ENCODE assay signal across 18 mouse cellular contexts in the genomic region with DNA sequence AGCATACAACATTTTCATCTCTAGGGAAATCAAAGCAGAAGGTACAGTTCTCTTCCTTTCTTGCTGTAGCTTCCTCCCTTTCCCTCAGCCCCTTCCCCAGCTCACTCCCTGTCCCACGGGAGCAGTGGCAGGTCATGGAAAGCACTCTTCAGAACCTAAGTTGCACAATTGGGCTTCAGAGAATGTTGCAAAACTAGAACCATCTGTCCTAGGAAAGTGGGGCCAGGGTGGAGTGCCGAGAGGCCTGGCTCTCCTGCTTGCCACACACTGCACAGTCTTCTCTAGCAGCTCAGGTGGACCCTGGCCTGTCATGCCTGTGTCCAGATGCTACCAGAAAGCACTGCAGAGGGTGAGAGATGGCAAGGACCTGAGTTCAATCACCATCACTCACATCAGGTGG. TPM values are rescaled to one million over a fixed set of nuclear protein-coding genes. Genes with fewer than 3 reads are reported as not detected.
A peak's percentile ranks its signal among the peaks of the same experiment; 100 is the strongest.
DNase-seq lines count a peak whose midpoint lies in the region; ATAC-seq and TF ChIP-seq lines count a peak whose summit lies in the region.
"Had no signal": no experiment of that assay in that cellular context is flagged by ENCODE, and none has a peak within 500 bp of the region (broad histone marks: within the 10 kb centered on the region; RNA-seq: fewer than 3 reads in every experiment).

No protein-coding gene starts in this region.

- peaks cover 34% of the 10 kb centered on the region for H3K36me3 ChIP-seq in kidney, postnatal 0 days (ENCODE audit: insufficient read depth, low read length)
- H3K36me3 ChIP-seq in kidney, embryonic 14.5 days (ENCODE audit: control insufficient read depth, insufficient read depth, low read length) = peaks cover 44% of the 10 kb centered on the region
- H3K36me3 ChIP-seq in stomach, postnatal 0 days (ENCODE audit: control insufficient read depth, insufficient read depth, low read length) = peaks cover 15% of the 10 kb centered on the region; the same call in 1 of the 2 replicates
- H3K36me3 ChIP-seq: midbrain, embryonic 15.5 days had no signal

- no peaks in the 10 kb centered on the region for H3K27me3 ChIP-seq in kidney, postnatal 0 days (ENCODE audit: insufficient read depth, low read length)
- H3K27me3 ChIP-seq in kidney, embryonic 14.5 days (ENCODE audit: control insufficient read depth, insufficient read depth, low read length) = no peaks in the 10 kb centered on the region
- no peaks in the 10 kb centered on the region for H3K27me3 ChIP-seq in stomach, postnatal 0 days (ENCODE audit: control insufficient read depth, insufficient read depth, low read length)
- H3K27me3 ChIP-seq: heart, embryonic 15.5 days; limb, embryonic 13.5 days; midbrain, embryonic 15.5 days had no signal

- TF ChIP-seq CTCF in kidney, postnatal 0 days (IDR thresholded peaks at IDR 0.05; ENCODE audit: low read depth) = no peak
- TF ChIP-seq CTCF in stomach, postnatal 0 days (IDR thresholded peaks at IDR 0.05; ENCODE audit: low read depth) = no peak

- ATAC-seq in kidney, postnatal 0 days (replicated peaks; ENCODE audit: low FRiP score, low read depth) = no peak
- no peak for ATAC-seq in kidney, embryonic 14.5 days (ENCODE audit: low FRiP score, low TSS enrichment)
- no peak for ATAC-seq in stomach, postnatal 0 days (ENCODE audit: low FRiP score, low TSS enrichment)
- ATAC-seq in monocyte, adult 5-6 weeks (replicated peaks; ENCODE audit: insufficient number of reproducible peaks, low FRiP score, low TSS enrichment, poor library complexity, severe bottlenecking) = no peak
- no peak for ATAC-seq in frontal cortex, adult (ENCODE audit: low TSS enrichment)
- ATAC-seq: inflammation-experienced regulatory T-cells, adult 6 months; midbrain, embryonic 15.5 days had no signal

- no peak for TF ChIP-seq EP300 in stomach, postnatal 0 days (optimal IDR thresholded peaks at IDR 0.05)

- 0 out of 2 replicates have a peak overlapping the region, but pooled peaks have one; percentile 13 for H3K9ac ChIP-seq in kidney, postnatal 0 days (ENCODE audit: low read depth, low read length)
- no peak overlapping the region for H3K9ac ChIP-seq in kidney, embryonic 14.5 days (ENCODE audit: low read depth, low read length)
- no peak overlapping the region for H3K9ac ChIP-seq in stomach, postnatal 0 days (ENCODE audit: low read length)
- H3K9ac ChIP-seq: heart, embryonic 15.5 days; limb, embryonic 13.5 days; midbrain, embryonic 15.5 days had no signal

- no peak overlapping the region for H3K4me2 ChIP-seq in kidney, postnatal 0 days (ENCODE audit: low read length)
- H3K4me2 ChIP-seq in kidney, embryonic 14.5 days (replicated peaks; ENCODE audit: low read depth, low read length) = no peak overlapping the region
- H3K4me2 ChIP-seq in stomach, postnatal 0 days (replicated peaks; ENCODE audit: low read depth) = no peak overlapping the region
- H3K4me2 ChIP-seq: heart, embryonic 15.5 days; limb, embryonic 13.5 days; midbrain, embryonic 15.5 days had no signal

- 74% methylated on average over 2 of the region's 2 CpGs for WGBS in kidney, postnatal 0 days
- WGBS in kidney, embryonic 14.5 days = 79% methylated on average over 2 of the region's 2 CpGs
- 87% methylated on average over 2 of the region's 2 CpGs for WGBS in stomach, postnatal 0 days

- no peak overlapping the region for H3K27ac ChIP-seq in kidney, postnatal 0 days
- H3K27ac ChIP-seq in kidney, embryonic 14.5 days (ENCODE audit: low read depth, low read length) = no peak overlapping the region
- peak overlapping the region; percentile 86 for H3K27ac ChIP-seq in stomach, postnatal 0 days (replicated peaks)
- H3K27ac ChIP-seq: heart, embryonic 15.5 days; limb, embryonic 13.5 days; midbrain, embryonic 15.5 days had no signal

- H3K4me3 ChIP-seq in kidney, postnatal 0 days (replicated peaks; ENCODE audit: low read depth, low read length) = no peak overlapping the region
- H3K4me3 ChIP-seq in kidney, embryonic 14.5 days (ENCODE audit: low read length) = no peak overlapping the region
- no peak overlapping the region for H3K4me3 ChIP-seq in stomach, postnatal 0 days (ENCODE audit: low read depth, low read length)
- H3K4me3 ChIP-seq: heart, embryonic 15.5 days; limb, embryonic 13.5 days; midbrain, embryonic 15.5 days had no signal

- peak; percentile 45 for DNase-seq in adrenal gland, adult 8-10 months
- DNase-seq in adrenal gland, postnatal 25 days = no peak
- no peak for DNase-seq in kidney, postnatal 0 days (ENCODE audit: low spot score)
- DNase-seq in lung, postnatal 10 days = peak; percentile 48
- no peak for DNase-seq in stomach, postnatal 0 days (ENCODE audit: low spot score)
- DNase-seq: cerebellum, adult 11-12 months; cerebellum, postnatal 36 days; kidney, adult 8-10 months; kidney, postnatal 4 days; retina, postnatal 1 day had no signal

- peaks cover 4% of the 10 kb centered on the region; the same call in 1 of the 2 replicates for H3K4me1 ChIP-seq in kidney, postnatal 0 days (replicated peaks; ENCODE audit: insufficient read depth, low read length)
- peaks cover 6% of the 10 kb centered on the region; the same call in 1 of the 2 replicates for H3K4me1 ChIP-seq in kidney, embryonic 14.5 days (ENCODE audit: control insufficient read depth, insufficient read depth, low read length)
- no peaks in the 10 kb centered on the region for H3K4me1 ChIP-seq in stomach, postnatal 0 days (replicated peaks; ENCODE audit: control insufficient read depth, insufficient read depth)

- H3K9me3 ChIP-seq in kidney, postnatal 0 days (replicated peaks; ENCODE audit: low read length) = no peaks in the 10 kb centered on the region
- no peaks in the 10 kb centered on the region for H3K9me3 ChIP-seq in kidney, embryonic 14.5 days (ENCODE audit: control insufficient read depth, low read length)
- no peaks in the 10 kb centered on the region for H3K9me3 ChIP-seq in stomach, postnatal 0 days (ENCODE audit: control insufficient read depth, low read length)
- H3K9me3 ChIP-seq: heart, embryonic 15.5 days; limb, embryonic 13.5 days; midbrain, embryonic 15.5 days had no signal

RNA-seq across cellular contexts. Expression of a gene that starts 35.1 kb away (rescaled TPM):
- 100 to 1,000 TPM in 2 of 4 experiments, 10 to 100 TPM in 2; 83.6 to 110 (median 99.3) TPM for total RNA-seq in adrenal gland, adult 8-10 months (2022)
- total RNA-seq in adrenal gland, postnatal 25 days (2021) = 84.6 and 85.7 TPM in 2 replicates
- 27.0 and 30.0 TPM in 2 replicates for polyA plus RNA-seq in kidney, postnatal 0 days (2015; fragmentation: Nextera tagmentation; extraction: Ambion mirVana)
- 35.6 and 36.0 TPM in 2 replicates for polyA plus RNA-seq in kidney, embryonic 14.5 days (2014; fragmentation: Nextera tagmentation; extraction: Ambion mirVana)
- 15.5 and 17.0 TPM in 2 replicates for polyA plus RNA-seq in stomach, postnatal 0 days (2015; fragmentation: Nextera tagmentation; extraction: Ambion mirVana)
- total RNA-seq in monocyte, adult 5-6 weeks (2017) = 2.2 to 23.9 TPM (median 6.5 TPM) in 3 replicates

RNA-seq across cellular contexts. Expression of a gene that starts 49.3 kb away (rescaled TPM):
- 1 to 10 TPM; 2.5 to 4.2 (median 3.5) TPM for total RNA-seq in adrenal gland, adult 8-10 months (2022)
- total RNA-seq in adrenal gland, postnatal 25 days (2021) = 1.3 and 5.5 TPM in 2 replicates
- polyA plus RNA-seq in kidney, postnatal 0 days (2015; fragmentation: Nextera tagmentation; extraction: Ambion mirVana) = 0.68 and 0.79 TPM in 2 replicates
- polyA plus RNA-seq in kidney, embryonic 14.5 days (2014; fragmentation: Nextera tagmentation; extraction: Ambion mirVana) = 0.89 and 1.1 TPM in 2 replicates
- 0.53 and 0.64 TPM in 2 replicates for polyA plus RNA-seq in stomach, postnatal 0 days (2015; fragmentation: Nextera tagmentation; extraction: Ambion mirVana)
- total RNA-seq in monocyte, adult 5-6 weeks (2017) = not detected in 3 replicates
- total RNA-seq: granulocyte monocyte progenitor cell, adult 5-6 weeks had no signal

RNA-seq across cellular contexts. Expression of a gene that starts 53.6 kb away (rescaled TPM):
- total RNA-seq in adrenal gland, adult 8-10 months (2022) = 10 to 100 TPM; 52.9 to 78.0 (median 62.7) TPM
- total RNA-seq in adrenal gland, postnatal 25 days (2021) = 52.2 and 73.2 TPM in 2 replicates
- 9.8 and 11.3 TPM in 2 replicates for polyA plus RNA-seq in kidney, postnatal 0 days (2015; fragmentation: Nextera tagmentation; extraction: Ambion mirVana)
- 17.6 and 33.7 TPM in 2 replicates for polyA plus RNA-seq in kidney, embryonic 14.5 days (2014; fragmentation: Nextera tagmentation; extraction: Ambion mirVana)
- 5.5 and 7.9 TPM in 2 replicates for polyA plus RNA-seq in stomach, postnatal 0 days (2015; fragmentation: Nextera tagmentation; extraction: Ambion mirVana)
- 36.8 to 80.0 TPM (median 45.1 TPM) in 3 replicates for total RNA-seq in monocyte, adult 5-6 weeks (2017)

Comparison
In these comparisons a context has a peak if more than half of its experiments do, and no peak if none do; other contexts are left out.
1. DNase-seq: peak in adrenal gland, adult 8-10 months (single experiment) and lung, postnatal 10 days (single experiment); none in adrenal gland, postnatal 25 days (single experiment), kidney, postnatal 0 days (single experiment) and stomach, postnatal 0 days (single experiment).